Mouse (Mus musculus) kidney, adult 18-20 months (tissue): Measurements from ENCODE around the gene Bach2.

Experiments used
- DNase-seq: peaks from one replicate; pipeline ENCODE4 v3.0.0; 2021

Bach2 gene

DNA sequence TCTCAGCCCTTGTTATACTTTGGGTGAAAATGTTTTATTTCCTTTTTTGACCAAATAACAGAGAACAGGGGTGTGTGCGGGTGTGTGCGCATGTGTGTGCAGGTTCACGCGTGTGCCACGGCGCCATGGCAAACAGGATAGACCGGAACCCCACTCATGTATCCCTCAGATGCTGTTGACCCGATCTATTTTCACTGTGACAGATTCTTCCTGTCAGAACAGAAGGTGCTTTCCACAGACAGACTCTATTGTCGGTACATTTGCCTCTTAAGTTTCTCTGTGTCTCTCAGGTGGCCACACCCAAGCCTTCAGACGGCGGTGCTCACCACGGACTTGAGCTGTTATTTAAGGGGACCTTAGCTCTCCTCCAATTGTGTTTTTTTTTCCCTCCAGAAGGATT, 97.1 kb downstream of the Bach2 start:
- no peak for DNase-seq

- DNase-seq: no peak
Observed at GRCm38 (mm10) chr4:32336642-32337041, 98.0 kb downstream of the Bach2 start.

DNA sequence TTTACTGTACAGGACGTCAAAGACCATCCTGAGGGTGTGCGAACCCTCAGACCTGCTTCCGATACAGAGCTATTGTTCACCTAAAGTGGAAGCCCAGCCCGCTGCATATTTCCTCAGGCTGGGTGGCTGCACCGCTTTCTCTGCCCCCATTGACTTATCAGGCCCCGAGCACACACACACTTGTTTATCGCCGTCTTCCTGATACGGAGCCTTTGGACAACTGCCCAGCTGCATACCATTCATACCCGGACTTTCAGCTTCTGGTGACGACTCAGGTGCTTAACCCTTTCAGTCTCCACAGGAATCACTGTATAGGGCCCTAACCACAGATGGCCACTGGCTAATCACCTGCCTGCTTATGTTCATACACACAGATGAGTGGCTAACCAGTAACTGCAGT, 99.0 kb downstream of the Bach2 start:
- peak; percentile 72 for DNase-seq

- no peak for DNase-seq
Observed at GRCm38 (mm10) chr4:32338451-32338850, 99.8 kb downstream of the Bach2 start.

DNA sequence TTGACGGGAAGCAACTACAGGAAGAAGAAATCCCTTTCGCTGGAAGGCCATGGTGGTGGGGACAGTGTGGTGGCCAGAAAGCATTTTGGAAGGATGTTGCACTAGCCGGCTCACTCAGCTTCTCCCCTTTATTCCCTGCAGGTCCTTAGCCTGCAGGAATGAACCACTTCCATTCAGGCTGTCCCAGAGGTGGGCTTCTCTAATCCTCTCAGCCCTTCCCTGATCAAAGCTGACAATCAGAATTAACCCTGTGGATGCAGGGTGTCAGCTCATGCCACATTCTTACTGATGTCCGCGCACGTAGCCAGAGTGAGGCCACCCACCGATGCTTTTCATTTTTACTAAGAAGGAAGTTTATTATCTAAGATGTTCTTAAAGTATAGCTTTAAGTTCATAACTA, 102.2 kb downstream of the Bach2 start:
- DNase-seq: no peak

- no peak for DNase-seq
Observed at GRCm38 (mm10) chr4:32342269-32342668, 103.7 kb downstream of the Bach2 start.

GRCm38 (mm10) chr4:32343256-32344165, 104.9 kb downstream of the Bach2 start:
- no peak for DNase-seq

DNA sequence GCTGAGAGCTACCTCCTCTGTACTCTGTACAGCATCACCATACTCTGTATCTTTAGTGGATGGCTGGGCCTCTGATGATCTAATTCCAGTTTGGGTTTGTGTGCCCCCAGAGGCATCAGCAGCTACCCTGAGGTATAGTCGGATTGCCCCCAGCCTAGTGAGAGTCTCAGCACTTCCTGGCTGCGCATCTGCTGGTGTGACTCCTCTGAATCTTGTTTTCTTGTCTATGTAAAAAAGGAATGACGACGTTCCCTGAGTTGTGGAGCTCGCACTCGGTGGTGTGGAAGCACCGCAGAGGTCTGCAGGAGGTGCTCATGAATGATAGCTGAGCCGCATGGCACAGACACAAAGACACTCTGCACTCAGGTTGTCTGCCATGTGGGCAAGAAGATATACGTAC, 105.7 kb downstream of the Bach2 start:
- no peak for DNase-seq

GRCm38 (mm10) chr4:32347202-32347601, 108.6 kb downstream of the Bach2 start:
- DNase-seq: no peak

GRCm38 (mm10) chr4:32347711-32348110, 109.1 kb downstream of the Bach2 start:
- no peak for DNase-seq

- DNase-seq: no peak
Observed at GRCm38 (mm10) chr4:32349361-32349760, 110.8 kb downstream of the Bach2 start.

DNA sequence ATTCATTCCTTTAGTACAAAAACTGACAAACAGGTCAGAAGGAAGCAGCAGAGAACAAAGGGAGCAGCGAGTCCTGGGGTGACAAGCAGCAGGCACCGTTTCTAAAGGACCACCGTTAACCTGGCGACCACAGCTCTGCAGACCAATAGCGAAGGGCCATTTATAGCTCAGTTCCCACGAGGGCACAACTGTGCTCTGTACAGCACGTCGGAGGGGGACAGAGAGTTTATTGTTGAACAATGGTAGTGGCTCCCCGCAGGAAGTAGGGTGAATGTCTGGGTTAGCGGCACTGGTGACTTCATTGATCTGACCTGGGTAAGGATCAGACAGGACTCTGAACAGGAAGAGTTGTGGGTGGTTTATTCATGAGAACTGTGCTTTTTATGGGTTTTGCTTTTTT, 112.6 kb downstream of the Bach2 start:
- no peak for DNase-seq

GRCm38 (mm10) chr4:32351661-32352246, 113.2 kb downstream of the Bach2 start:
- DNase-seq: no peak

DNA sequence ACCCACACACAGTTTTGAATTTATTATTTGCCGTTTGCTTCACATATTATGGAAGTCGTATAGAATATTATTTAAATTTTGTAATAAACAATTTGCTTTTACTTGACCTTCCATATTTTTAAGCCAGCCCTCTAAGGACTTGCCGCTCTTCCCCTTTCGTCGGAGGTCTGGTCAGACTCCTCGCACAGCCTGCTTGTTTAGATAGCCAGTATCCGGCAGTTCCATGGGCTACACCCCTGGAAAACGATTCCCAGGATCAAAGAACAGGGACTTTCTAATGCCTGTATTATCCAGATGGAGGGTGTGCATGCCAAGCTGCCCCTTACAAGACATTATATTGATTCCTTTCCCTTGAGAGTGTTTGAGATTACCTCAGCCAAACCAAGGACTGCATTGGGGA, 113.8 kb downstream of the Bach2 start:
- no peak for DNase-seq

DNA sequence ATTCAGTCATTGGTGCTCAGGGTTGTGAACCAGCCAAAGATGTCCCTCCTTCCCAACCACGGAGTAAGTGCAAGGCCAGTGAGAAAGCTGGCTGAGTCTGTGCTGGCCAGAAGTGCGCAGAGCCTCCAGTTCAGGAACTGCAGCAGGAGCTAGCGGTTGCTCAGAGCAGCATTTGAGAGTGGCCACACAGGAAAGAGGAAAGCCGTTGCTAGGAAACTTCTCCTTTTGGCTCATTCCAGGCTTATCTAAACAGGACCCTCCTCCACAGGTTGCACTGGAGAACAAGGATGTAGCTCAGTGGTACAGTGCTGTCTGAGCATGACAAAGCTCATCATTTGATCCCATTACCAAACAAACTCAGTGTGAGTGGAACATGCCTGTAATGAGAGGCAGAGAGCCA, 114.2 kb downstream of the Bach2 start:
- no peak for DNase-seq

- no peak for DNase-seq
Observed at GRCm38 (mm10) chr4:32355935-32356617, 117.5 kb downstream of the Bach2 start.

GRCm38 (mm10) chr4:32357996-32358600, 119.5 kb downstream of the Bach2 start:
- DNase-seq: no peak

DNA sequence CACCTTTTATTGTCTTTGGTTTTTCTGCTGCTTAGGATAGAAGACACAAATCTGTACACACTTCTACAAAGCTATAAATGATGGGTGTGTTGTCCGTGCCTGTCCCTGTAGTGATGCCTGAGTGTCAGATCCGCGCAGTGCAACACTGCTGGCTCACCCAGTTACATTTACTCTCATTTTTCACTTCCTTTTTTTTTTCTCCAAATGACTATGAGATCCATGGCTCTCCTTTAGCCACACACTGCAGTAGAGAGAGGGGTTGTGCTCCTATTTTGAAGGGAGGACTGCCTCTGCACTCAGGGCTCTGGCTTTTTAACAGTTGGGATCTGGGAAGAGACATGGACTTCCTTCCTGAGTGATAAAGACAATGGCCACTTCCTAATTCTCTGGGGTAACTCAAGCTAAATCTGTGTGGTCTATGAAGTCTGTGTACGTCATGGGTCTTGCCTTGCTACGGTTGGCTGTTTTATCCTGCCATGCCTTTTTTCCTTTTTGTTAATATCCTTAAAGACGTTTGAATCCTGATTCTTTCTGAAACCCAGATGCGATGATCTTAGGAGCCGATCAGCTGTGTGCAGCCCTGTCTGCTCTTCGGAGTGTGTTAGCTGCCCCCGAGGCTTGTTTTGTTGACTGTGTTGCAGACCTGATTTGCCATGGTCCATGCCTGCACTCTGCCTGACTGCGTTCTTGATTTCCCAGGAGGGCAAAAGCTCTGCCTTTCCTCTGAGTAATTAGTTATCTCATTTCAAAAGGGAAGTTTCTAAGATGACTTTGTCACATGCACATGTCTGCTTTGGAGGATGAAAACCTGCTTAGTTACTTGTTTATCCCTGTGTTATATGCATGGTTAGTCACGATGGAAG, 120.2 kb downstream of the Bach2 start:
- no peak for DNase-seq

- no peak for DNase-seq
Observed at GRCm38 (mm10) chr4:32359634-32360033, 121.0 kb downstream of the Bach2 start.

DNA sequence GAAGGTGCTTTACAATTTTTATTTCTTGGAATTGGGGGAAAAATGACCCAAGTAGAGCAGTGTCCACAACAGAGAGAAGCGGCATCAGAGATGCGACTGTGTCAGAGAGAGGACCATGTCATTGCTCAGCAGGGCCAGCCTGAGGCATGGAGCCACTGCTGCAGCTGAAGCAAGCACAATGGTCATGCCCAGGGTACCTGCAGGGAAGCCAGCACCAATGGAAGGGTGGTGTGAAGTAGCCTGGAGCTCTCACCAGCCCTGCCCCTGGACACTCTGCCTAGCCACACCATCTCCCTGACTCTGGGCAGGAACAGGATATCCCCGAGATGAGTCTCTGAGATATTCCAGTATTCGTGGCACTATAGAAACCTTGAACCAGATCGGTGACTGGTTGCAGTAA, 121.9 kb downstream of the Bach2 start:
- DNase-seq: no peak

- DNase-seq: peak; percentile 15
Observed at GRCm38 (mm10) chr4:32363488-32363984, 124.9 kb downstream of the Bach2 start.
